In genomic region chr5:149039825-149040224, GRCm38 (mm10) we compare ENCODE assay signal across 9 mouse cellular contexts. TPM values are rescaled to one million over a fixed set of nuclear protein-coding genes. Genes with fewer than 3 reads are reported as not detected.
DNase-seq lines count a peak whose midpoint lies in the region; ATAC-seq and TF ChIP-seq lines count a peak whose summit lies in the region.
"Had no signal": no experiment of that assay in that cellular context is flagged by ENCODE, and none has a peak within 500 bp of the region (broad histone marks: within the 10 kb centered on the region; RNA-seq: fewer than 3 reads in every experiment).

No protein-coding gene starts in this region.

- H3K9me3 ChIP-seq in embryonic facial prominence, embryonic 10.5 days = peaks cover 11% of the 10 kb centered on the region; the same call in 1 of the 2 replicates
- H3K9me3 ChIP-seq: lung, embryonic 15.5 days had no signal

- peak; percentile 70 for DNase-seq in CD4-positive, CD25-positive, alpha-beta regulatory T cell, adult 2 months (ENCODE audit: low read depth, low spot score)
- no peak for DNase-seq in left cerebral cortex, adult 2 months (ENCODE audit: extremely low spot score in 1 of 2, low spot score in 2 of 2)
- DNase-seq in left cerebral cortex, adult 11 months (ENCODE audit: low spot score) = no peak
- DNase-seq in embryonic facial prominence, embryonic 10.5 days (ENCODE audit: low spot score) = peak; percentile 53
- peak; percentile 36 to 62 for DNase-seq in spleen, postnatal 14 days (ENCODE audit: low spot score in 2 of 2)
- DNase-seq in gastrocnemius, postnatal 36 days = no peak
- DNase-seq in cerebellum, adult 18-20 months = no peak

- no peak overlapping the region for H3K27ac ChIP-seq in left cerebral cortex, adult 2 months
- H3K27ac ChIP-seq in embryonic facial prominence, embryonic 10.5 days (replicated peaks) = no peak overlapping the region
- H3K27ac ChIP-seq: lung, embryonic 15.5 days had no signal

- no peak for ATAC-seq in CD4-positive, CD25-positive, alpha-beta regulatory T cell, adult 4 months

- 0 out of 2 replicates have a peak, but pooled peaks cover 3% of the 10 kb centered on the region for H3K4me1 ChIP-seq in embryonic facial prominence, embryonic 10.5 days
- H3K4me1 ChIP-seq: lung, embryonic 15.5 days had no signal

- WGBS in embryonic facial prominence, embryonic 10.5 days = 90% methylated on average over 5 of the region's 5 CpGs

- peaks cover 34% of the 10 kb centered on the region for H3K36me3 ChIP-seq in embryonic facial prominence, embryonic 10.5 days (replicated peaks)
- H3K36me3 ChIP-seq: lung, embryonic 15.5 days had no signal

- H3K27me3 ChIP-seq in embryonic facial prominence, embryonic 10.5 days (replicated peaks; ENCODE audit: low read depth, poor library complexity, severe bottlenecking) = no peaks in the 10 kb centered on the region
- H3K27me3 ChIP-seq: lung, embryonic 15.5 days had no signal

- no peak overlapping the region for H3K4me3 ChIP-seq in left cerebral cortex, adult 2 months
- H3K4me3 ChIP-seq in embryonic facial prominence, embryonic 10.5 days = no peak overlapping the region
- H3K4me3 ChIP-seq: lung, embryonic 15.5 days had no signal

- TF ChIP-seq CTCF in left cerebral cortex, adult 2 months (IDR thresholded peaks at IDR 0.05) = peak; percentile 42

- intact Hi-C loops in left cerebral cortex, adult 2 months (cut with DNase I) = no loop called here
- intact Hi-C loops in gastrocnemius, postnatal 36 days (cut with DNase I) = loop anchor here (5.0 to 10.0 kb wide), 2 partner anchors 113 to 225 kb away; partner anchors contain the start of gene Katnal1

RNA-seq across cellular contexts. Expression of gene Gm42791, which starts 44.9 kb away (rescaled TPM):
- 1 to 10 TPM; 1.3 to 1.4 TPM for polyA plus RNA-seq in CD4-positive, CD25-positive, alpha-beta regulatory T cell, adult 4 months (2017; shearing (Covaris generic))
- 10 to 100 TPM; 34.0 to 39.1 TPM for total RNA-seq in left cerebral cortex, adult 2 months (2021)
- 0.49 and 4.6 TPM in 2 replicates for polyA plus RNA-seq in embryonic facial prominence, embryonic 10.5 days (2016; fragmentation: Nextera tagmentation; extraction: Ambion mirVana)
- 1 to 10 TPM; 1.4 to 2.5 TPM for total RNA-seq in gastrocnemius, postnatal 36 days (2021)

Comparison
In these comparisons a context has a peak if more than half of its experiments do, and no peak if none do; other contexts are left out.
1. DNase-seq: peak in CD4-positive, CD25-positive, alpha-beta regulatory T cell, adult 2 months (single experiment), embryonic facial prominence, embryonic 10.5 days (single experiment) and spleen, postnatal 14 days (2 of 2); none in left cerebral cortex, adult 2 months (0 of 2), left cerebral cortex, adult 11 months (single experiment), gastrocnemius, postnatal 36 days (0 of 2) and cerebellum, adult 18-20 months (0 of 2).
2. RNA of gene Gm42791, which starts 44.9 kb away (total RNA-seq): 34.0 to 39.1 TPM in left cerebral cortex, adult 2 months; 1.4 to 2.5 TPM in gastrocnemius, postnatal 36 days; every median in the first group is over 4 times any median in the second.